Mouse (Mus musculus) limb, embryonic 10.5 days (tissue): ENCODE results near the gene Tulp1. TPM values are rescaled to one million over a fixed set of nuclear protein-coding genes. Genes with fewer than 3 reads are reported as not detected.
"Not testable (repeated sequence)": the region's sequence is repeated elsewhere in the genome, so short reads cannot be mapped to it uniquely, and the experiment has no call there.

ENCODE experiments used
- DNase-seq: peaks from one replicate; pipeline ENCODE4 v3.0.0-alpha.2; 2017; ENCODE audit warnings: low spot score
- H3K27ac ChIP-seq: fragments of 300-500 bp; sonication (generic); 2 replicates; pipeline ENCODE4 v1.5.1; 2016; ENCODE audit warnings: mild to moderate bottlenecking
- H3K27me3 ChIP-seq: fragments of 300-500 bp; sonication (generic); 2 replicates; pipeline ENCODE4 v1.6.1; 2016; ENCODE audit warnings: low read depth, mild to moderate bottlenecking; ENCODE audit not compliant: poor library complexity, severe bottlenecking
- H3K36me3 ChIP-seq: fragments of 300-500 bp; sonication (generic); 2 replicates; pipeline ENCODE4 v1.6.1; 2016; ENCODE audit warnings: mild to moderate bottlenecking, moderate library complexity
- H3K4me1 ChIP-seq: fragments of 300-500 bp; sonication (generic); 2 replicates; pipeline ENCODE4 v1.6.1; 2016
- H3K4me3 ChIP-seq: fragments of 300-500 bp; sonication (generic); 2 replicates; pipeline ENCODE4 v1.5.1; 2016; ENCODE audit warnings: mild to moderate bottlenecking, moderate library complexity
- H3K9me3 ChIP-seq: fragments of 300-500 bp; sonication (generic); replicated peaks from 2 replicates; pipeline ENCODE4 v1.6.1; 2016; ENCODE audit warnings: mild to moderate bottlenecking
- WGBS: fragments of 180-500 bp; shearing (Covaris S2); methylation state at CpG from one replicate; pipeline ENCODE4 v1.1.7; 2016; 5-methylcytosine and 5-hydroxymethylcytosine counted together
- polyA plus RNA-seq: library from polyadenylated mRNA; unstranded; fragments of >200 nt; fragmentation: Nextera tagmentation; extraction: Ambion mirVana; gene quantifications from 2 replicates; pipeline ENCODE4 v1.2.1, GENCODE M21; 2016

Gene Tulp1
- polyA plus RNA-seq, 1 experiment from 2014 or later = 4.1 TPM

DNA sequence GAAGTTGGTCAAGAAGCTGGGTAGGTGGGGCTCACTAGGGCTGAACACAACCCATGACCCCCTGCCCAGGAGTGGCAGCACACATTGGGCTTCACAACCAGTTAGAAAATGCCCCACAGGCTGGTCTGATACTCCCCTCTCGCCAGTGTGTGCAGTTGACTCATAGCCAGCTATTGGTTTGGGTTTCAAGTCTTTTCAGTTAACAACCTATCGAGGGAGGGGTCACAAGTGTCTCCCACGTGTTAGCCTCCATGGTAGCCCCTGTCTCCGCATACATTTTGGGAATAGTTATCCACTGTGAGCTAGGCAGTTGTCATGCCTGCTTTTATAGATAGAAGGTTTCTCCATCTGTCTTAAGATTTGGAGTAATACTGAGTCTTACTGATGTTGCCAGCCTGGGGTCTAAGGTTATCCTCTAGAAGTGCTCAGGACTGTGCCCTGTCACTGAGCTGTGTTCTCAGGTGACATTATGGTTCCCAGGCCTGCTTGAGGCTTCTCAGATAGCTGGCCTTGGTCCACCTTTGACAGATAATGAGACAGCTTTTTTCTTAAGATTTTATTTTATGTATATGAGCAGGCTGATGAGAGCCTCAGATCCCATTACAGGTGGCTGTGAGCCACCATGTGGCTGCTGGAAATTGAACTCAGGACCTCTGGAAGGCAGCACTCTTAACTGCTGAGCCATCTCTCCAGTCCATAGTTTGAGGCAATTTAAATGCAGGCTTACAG is 35.4 kb downstream of the Tulp1 start:
- Histone ChIP-seq H3K4me3 (peak overlapping the region; percentile 98), H3K9me3 (no peaks in the 10 kb centered on the region), H3K36me3 (peaks cover 77% of the 10 kb centered on the region), H3K4me1 (peaks cover 72% of the 10 kb centered on the region), H3K27me3 (no peaks in the 10 kb centered on the region), H3K27ac (peak overlapping the region; percentile 99)
- DNase-seq = no peak
- 9% methylated on average over 4 of the region's 4 CpGs for WGBS

DNA sequence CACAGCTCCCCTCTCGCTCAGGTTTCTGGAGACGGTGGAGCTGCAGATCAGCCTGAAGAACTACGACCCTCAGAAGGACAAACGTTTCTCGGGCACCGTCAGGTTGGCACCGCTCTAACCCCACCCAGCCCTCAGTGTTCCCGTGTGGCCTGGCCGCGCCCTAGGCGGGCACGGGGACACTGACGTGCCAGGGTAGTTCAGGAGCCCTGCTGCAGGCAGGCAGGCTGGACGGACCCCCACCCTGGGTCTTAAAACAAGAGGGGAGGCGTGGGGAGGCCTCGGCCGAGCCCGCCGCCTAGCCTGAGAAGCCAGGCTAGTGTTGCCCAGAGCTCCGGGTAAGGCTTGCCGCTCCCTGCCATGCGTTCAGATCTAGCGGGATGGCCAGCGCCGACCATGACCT is 36.1 kb downstream of the Tulp1 start:
- under 1% methylated on average over 25 of the region's 25 CpGs for WGBS
- Histone ChIP-seq H3K36me3 (peaks cover 78% of the 10 kb centered on the region), H3K27me3 (no peaks in the 10 kb centered on the region), H3K4me3 (peak overlapping the region; percentile 98), H3K27ac (peak overlapping the region; percentile 99), H3K9me3 (no peaks in the 10 kb centered on the region), H3K4me1 (peaks cover 66% of the 10 kb centered on the region)
- DNase-seq = peak; percentile 57

DNA sequence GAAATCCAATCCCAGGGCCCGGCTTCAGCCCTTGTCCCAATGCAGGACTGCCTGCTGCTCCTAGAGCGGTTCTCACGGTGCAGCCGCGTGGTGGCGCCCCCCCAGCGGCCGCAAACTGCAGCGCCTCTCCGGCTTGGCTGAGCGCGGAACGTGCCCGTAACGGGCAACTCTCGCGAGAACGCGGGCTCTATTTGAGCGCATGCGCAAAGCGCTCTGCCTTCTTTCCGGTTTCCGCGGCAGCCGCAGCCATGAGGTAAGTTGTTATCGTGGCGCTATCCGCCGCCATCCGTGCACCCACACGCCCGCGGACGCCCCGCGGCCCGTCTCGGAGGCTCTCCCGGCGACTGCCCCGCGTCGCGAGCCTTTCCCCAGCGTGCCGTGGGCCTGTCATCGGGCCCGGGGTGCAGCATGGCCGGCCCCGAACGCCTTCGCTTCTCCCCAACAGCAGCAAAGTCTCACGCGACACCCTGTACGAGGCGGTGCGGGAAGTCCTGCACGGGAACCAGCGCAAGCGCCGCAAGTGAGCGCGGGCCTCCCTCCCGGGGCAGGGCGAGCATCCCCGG is 36.6 kb downstream of the Tulp1 start, which contains the start of gene Rpl10a:
TSS of gene Rpl10a (plus strand) at position 106 of the 563 bp plus-strand sequence.
- Histone ChIP-seq H3K27me3 (no peaks in the 10 kb centered on the region), H3K4me3 (peak within 1 kb of the TSS; percentile 98), H3K9me3 (no peaks in the 10 kb centered on the region), H3K36me3 (peaks cover 78% of the 10 kb centered on the region), H3K4me1 (peaks cover 61% of the 10 kb centered on the region), H3K27ac (peak within 1 kb of the TSS; percentile 99)
- under 1% methylated on average over 67 of the region's 67 CpGs for WGBS
- peak; percentile 99 for DNase-seq

DNA sequence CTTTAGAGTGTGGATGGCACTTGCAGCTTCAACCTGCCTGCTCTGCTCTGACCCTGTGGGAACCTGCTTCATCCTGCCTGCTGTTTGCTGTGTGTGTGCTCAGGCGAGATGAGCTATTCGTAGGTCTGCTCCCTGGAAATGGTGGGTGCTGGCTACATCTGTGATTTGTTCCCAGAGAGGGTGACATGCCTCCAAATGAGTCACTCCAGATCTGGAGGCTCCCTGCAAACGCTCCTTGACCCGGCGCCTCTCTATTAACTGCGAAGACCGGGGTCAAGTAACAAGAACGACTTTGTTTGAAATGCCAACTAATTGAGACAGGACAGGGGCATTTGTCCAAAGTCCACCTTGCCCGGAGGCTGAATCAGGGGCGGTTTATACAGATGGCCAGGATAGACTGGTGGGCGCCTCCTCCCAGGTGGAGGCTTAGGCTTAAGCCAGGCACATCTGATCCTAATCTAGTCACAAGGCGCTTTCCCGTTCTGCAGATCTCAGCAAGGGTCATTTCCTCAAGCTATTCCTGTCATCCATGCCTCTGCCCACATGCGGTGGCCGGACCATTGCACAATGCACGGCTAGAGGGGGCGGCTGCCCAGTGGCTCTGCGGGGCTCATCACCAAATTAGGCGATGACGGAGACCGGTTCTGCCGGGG is 37.2 kb downstream of the Tulp1 start:
- H3K36me3 ChIP-seq = peaks cover 77% of the 10 kb centered on the region
- 2% methylated on average over 22 of the region's 22 CpGs for WGBS
- H3K4me1 ChIP-seq = peaks cover 55% of the 10 kb centered on the region
- H3K9me3 ChIP-seq = no peaks in the 10 kb centered on the region
- H3K27me3 ChIP-seq = no peaks in the 10 kb centered on the region
- DNase-seq = no peak
- H3K27ac ChIP-seq = peak overlapping the region; percentile 99
- peak overlapping the region; percentile 98 for H3K4me3 ChIP-seq

DNA sequence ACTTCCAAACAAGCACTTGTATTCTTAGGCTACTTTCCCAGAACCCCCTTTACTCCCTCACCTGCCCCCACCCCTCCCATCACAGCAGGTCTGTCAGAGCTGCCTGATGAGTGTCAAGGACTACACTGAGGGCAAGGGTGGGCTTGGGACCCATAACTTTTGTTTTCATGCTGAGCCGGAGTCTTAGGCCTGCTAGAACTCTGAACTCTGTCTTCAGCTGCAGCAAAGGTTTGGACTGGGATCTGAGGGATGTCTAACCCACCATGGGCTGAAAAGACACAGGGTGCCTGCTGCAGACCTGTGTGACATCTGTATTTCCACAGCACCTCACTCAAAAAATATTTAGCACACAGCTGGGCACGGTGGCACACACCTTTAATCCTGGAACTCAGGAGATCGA is 38.1 kb downstream of the Tulp1 start:
- Histone ChIP-seq H3K4me3 (no peak overlapping the region), H3K27me3 (no peaks in the 10 kb centered on the region), H3K36me3 (peaks cover 77% of the 10 kb centered on the region), H3K4me1 (peaks cover 46% of the 10 kb centered on the region), H3K27ac (peak overlapping the region; percentile 99), H3K9me3 (no peaks in the 10 kb centered on the region)
- WGBS = 82% methylated on average over 3 of the region's 3 CpGs
- no peak for DNase-seq

DNA sequence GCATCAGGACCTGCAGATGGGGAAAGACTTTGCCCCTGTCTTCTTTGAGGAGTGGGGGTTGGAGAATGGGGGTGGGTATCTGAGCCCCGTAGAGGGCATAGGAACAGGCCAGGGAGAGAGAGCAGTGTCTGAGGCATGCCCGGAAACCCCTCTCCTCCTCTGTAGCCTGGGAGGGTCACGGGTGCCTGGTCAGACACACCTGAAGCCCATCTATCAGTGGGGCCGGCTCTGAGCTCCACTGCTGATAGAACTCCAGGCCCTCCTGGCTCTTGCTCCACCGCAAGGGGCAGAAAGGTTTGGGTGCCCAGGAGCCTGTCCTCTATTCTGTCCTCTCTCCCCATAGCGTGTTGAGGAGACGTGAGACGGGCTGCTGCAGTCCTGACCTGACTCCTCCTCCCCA is 39.3 kb downstream of the Tulp1 start:
- Histone ChIP-seq H3K36me3 (peaks cover 77% of the 10 kb centered on the region), H3K27ac (no peak overlapping the region), H3K27me3 (no peaks in the 10 kb centered on the region), H3K4me1 (peaks cover 35% of the 10 kb centered on the region), H3K9me3 (no peaks in the 10 kb centered on the region), H3K4me3 (no peak overlapping the region)
- no peak for DNase-seq
- WGBS = 91% methylated on average over 8 of the region's 8 CpGs

DNA sequence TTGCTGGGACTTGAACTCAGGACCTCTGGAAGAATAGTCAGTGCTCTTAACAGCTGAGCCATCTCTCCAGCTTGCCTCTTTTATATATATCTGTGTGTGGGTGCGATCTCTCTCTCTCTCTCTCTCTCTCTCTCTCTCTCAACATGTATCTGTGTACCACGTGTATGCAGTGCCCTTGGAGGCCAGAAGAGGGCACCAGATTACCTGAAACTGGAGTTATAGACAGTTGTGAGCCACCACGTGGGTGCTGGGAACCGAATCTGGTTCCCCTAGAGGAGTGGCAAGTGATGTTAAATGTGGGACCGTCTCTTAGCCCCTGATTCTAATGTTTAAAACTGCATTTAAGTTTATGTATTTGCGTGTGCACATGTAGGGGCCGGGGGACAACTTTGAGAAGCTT is 40.6 kb downstream of the Tulp1 start:
- H3K4me1 ChIP-seq = peaks cover 27% of the 10 kb centered on the region
- H3K9me3 ChIP-seq, H3K27ac ChIP-seq, H3K27me3 ChIP-seq, H3K4me3 ChIP-seq, DNase-seq: not testable (repeated sequence)
- 91% methylated on average over 7 of the region's 7 CpGs for WGBS
- H3K36me3 ChIP-seq = peaks cover 75% of the 10 kb centered on the region

DNA sequence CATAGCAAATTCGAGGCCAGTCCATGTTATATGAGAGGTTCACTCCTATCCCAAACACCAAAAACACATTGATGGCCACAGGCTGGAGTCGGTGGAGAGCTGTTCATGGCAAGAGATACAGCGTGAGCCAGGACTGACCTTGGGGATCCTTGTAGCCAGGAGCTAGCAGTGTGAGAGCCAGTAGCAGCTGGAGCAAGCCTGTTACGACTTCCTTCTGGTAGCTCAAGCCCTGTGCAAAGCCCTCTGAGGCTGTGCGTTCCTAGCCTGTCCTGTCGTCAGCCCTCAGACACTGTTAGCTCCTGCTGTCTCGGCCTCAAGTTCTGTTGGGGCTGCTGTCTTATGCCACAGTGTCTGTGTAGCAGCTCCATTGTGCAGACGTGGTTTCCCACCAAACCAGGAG is 41.2 kb downstream of the Tulp1 start:
- WGBS = 94% methylated on average over 8 of the region's 8 CpGs
- Histone ChIP-seq H3K27me3 (no peaks in the 10 kb centered on the region), H3K36me3 (peaks cover 74% of the 10 kb centered on the region), H3K27ac (no peak overlapping the region), H3K9me3 (no peaks in the 10 kb centered on the region), H3K4me1 (peaks cover 26% of the 10 kb centered on the region), H3K4me3 (no peak overlapping the region)
- DNase-seq = no peak

DNA sequence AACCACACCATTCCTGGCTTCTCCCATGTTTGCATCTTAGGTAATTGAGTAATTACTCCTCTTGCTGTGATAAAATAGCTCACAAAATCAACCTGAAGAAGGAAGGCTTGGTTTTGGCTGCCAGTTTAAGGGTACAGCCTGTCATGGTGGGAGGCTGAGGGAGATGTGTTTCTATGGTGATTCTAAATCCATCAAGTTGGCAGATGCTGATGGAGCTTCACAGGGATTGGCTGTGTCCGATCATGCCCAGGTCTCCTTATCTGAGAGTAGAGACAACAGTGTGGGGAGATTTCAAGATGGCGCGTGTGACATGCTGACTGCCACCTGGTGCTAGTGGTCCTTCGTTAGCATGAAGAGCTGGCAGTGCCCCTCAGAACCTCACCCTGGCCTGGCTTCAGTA is 43.3 kb downstream of the Tulp1 start:
- Histone ChIP-seq H3K27me3 (no peaks in the 10 kb centered on the region), H3K4me3 (no peak overlapping the region), H3K27ac (no peak overlapping the region), H3K36me3 (peaks cover 93% of the 10 kb centered on the region), H3K9me3 (no peaks in the 10 kb centered on the region), H3K4me1 (peaks cover 17% of the 10 kb centered on the region)
- 95% methylated on average over 4 of the region's 4 CpGs for WGBS
- DNase-seq = no peak

DNA sequence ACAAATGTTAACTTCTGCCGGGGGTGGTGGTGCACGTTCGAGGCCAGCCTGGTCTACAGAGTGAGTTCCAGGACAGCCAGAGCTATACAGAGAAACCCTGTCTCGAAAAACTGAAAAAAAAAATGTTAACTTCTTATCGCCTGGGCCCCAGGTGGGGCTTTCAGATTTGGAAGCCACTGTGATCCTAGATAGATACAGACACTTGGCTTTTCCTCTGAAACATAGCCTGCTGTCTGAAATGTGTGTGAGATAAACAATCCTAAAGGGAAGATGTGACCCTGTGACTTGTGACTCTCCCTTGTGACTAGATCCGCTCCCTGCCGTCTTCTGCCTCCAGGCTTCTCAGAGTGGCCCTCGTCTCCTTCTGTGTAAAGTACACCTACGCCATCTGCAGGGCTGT is 47.3 kb downstream of the Tulp1 start:
- Histone ChIP-seq H3K27me3 (no peaks in the 10 kb centered on the region), H3K9me3 (no peaks in the 10 kb centered on the region), H3K4me1 (peaks cover 37% of the 10 kb centered on the region), H3K36me3 (peaks cover 71% of the 10 kb centered on the region), H3K27ac (no peak overlapping the region), H3K4me3 (no peak overlapping the region)
- 93% methylated on average over 9 of the region's 9 CpGs for WGBS
- DNase-seq = no peak

DNA sequence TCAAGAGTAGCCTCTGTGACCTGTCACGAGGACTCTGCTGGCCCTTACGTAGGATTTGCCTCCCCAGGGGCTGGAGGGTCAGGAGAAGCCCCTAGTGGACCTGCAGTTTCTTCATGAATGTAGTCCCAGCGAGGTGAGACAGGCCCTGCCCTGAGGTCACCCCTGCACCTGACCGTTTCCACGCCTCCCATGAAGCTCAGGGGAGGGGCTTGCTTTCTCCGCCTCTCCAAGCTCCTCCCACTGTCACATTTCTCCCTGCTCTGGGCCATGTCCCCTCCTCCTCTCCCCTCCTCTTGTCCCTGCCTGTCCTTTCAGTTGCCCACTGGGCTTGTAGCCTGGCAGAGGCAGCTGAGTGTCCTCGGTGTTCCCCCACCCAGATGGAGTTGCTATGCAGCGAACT is 47.9 kb downstream of the Tulp1 start:
- Histone ChIP-seq H3K27me3 (no peaks in the 10 kb centered on the region), H3K4me3 (no peak overlapping the region), H3K36me3 (peaks cover 64% of the 10 kb centered on the region), H3K9me3 (no peaks in the 10 kb centered on the region), H3K27ac (no peak overlapping the region), H3K4me1 (peaks cover 41% of the 10 kb centered on the region)
- no peak for DNase-seq
- WGBS = 60% methylated on average over 8 of the region's 8 CpGs

DNA sequence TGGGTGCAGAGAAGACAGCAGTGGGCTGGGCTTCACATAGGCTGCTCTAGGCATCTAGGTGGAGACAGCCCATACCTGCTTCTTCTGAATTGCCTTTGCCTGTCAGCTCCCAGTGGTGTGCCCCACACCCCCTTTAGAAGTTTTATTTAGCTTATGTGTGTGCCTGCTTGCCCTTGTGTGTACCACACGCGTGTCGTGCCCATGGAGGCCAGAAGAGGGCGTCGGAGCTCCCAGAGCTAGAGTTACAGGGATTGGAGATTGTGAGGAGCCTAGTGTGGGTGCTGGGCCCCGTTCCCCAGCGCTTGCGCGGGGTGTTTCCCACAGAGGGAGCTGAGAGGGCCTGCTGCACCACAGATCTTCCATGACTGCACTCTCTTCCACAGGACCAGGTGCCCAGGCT is 48.5 kb downstream of the Tulp1 start:
- H3K4me1 ChIP-seq = peaks cover 41% of the 10 kb centered on the region
- H3K36me3 ChIP-seq = peaks cover 59% of the 10 kb centered on the region
- no peaks in the 10 kb centered on the region for H3K27me3 ChIP-seq
- 92% methylated on average over 9 of the region's 9 CpGs for WGBS
- H3K9me3 ChIP-seq = no peaks in the 10 kb centered on the region
- H3K4me3 ChIP-seq = no peak overlapping the region
- no peak overlapping the region for H3K27ac ChIP-seq
- DNase-seq = no peak

DNA sequence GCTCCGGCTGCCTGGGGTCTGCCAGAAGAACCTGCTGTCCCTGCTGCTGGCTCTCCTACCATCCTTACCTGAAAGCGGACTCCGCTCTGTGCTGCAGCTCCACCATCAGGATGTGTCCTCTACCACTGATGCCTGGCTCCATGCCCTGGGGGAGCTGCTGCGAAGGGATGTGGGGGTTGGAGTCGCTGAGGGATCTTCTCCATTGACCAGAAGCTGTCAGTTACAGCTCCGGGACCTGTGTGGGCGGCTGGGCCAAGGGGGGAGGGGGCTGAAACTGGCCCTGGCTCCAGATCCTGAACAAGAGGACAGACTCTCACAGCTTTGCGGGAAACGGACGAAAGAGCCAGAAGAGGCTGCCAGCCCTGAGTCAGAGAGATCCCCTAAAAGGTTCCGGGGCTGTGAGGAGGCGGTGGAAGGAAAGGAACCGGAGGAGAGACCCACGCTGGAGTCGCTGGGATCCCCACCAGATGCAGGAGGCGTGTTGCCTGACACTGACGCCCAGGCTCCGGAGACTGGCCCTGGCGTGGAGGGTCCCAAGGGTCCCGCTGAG is 49.3 kb downstream of the Tulp1 start:
- no peaks in the 10 kb centered on the region for H3K9me3 ChIP-seq
- H3K36me3 ChIP-seq = peaks cover 52% of the 10 kb centered on the region
- 88% methylated on average over 20 of the region's 20 CpGs for WGBS
- peaks cover 41% of the 10 kb centered on the region for H3K4me1 ChIP-seq
- H3K27me3 ChIP-seq = no peaks in the 10 kb centered on the region
- H3K27ac ChIP-seq = no peak overlapping the region
- H3K4me3 ChIP-seq = no peak overlapping the region
- no peak for DNase-seq
